Mouse (Mus musculus): ENCODE measurements around the gene 4931423N10Rik.

GRCm38 (mm10) chr2:23225199-23225598 lies 17.9 kb downstream of the 4931423N10Rik start:
- TF ChIP-seq CTCF (IDR thresholded peaks at IDR 0.05; ENCODE audit: low read depth, low read length) = no peak
- no peak for TF ChIP-seq POLR2A (IDR thresholded peaks at IDR 0.05; ENCODE audit: borderline replicate concordance, low read depth, low read length)
